Mouse (Mus musculus) spleen, adult 2 months (tissue): Measurements from ENCODE around the gene Ywhaq.

Experiments
- CTCF ChIP-seq: fragments of 200-500 bp; IDR thresholded peaks from 2 replicates; pipeline ENCODE4 v1.5.1; 2011; ENCODE audit warnings: mild to moderate bottlenecking, inconsistent platforms; ENCODE audit not compliant: insufficient read depth, insufficient read length, insufficient replicate concordance; ENCODE audit errors: extremely low read depth
- POLR2A ChIP-seq: fragments of 200-500 bp; IDR thresholded peaks from 2 replicates; pipeline ENCODE4 v1.6.1; 2011; ENCODE audit warnings: low read depth, low read length, inconsistent platforms

DNA sequence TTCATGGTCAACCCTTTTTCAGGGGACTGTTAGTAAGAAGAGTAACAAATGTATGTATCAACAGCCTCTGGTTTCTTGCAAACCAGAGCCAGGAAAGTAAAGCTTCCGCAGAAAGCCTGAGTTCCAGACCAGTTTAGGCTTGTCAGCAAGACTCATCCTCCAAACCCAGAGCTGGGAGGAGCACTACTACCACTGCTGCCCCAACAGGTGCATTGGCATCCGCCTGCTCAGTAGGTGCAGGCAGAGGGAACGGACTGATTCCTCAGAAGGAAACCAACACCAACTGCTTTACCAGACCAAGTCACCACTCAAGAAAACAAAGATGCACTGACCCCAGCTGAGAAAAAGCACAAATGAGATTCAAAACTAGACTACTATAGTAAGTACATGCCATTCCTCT lies 54.2 kb downstream of the Ywhaq start:
- no peak for TF ChIP-seq POLR2A
- TF ChIP-seq CTCF = no peak
